Mouse (Mus musculus) heart, postnatal 0 days (tissue): ENCODE measurements around the gene Hspb1. TPM values are rescaled to one million over a fixed set of nuclear protein-coding genes. Genes with fewer than 3 reads are reported as not detected.
A peak's percentile ranks its signal among the peaks of the same experiment; 100 is the strongest.

ENCODE experiments used
- ATAC-seq: fragments of 200-750 bp; cut with Nextera tagmentation; 2 replicates; pipeline ENCODE4 v1.8.0; 2017; ENCODE audit warnings: low read depth, moderate number of reproducible peaks, moderate library complexity; ENCODE audit not compliant: insufficient read depth
- DNase-seq: peaks from one replicate; pipeline ENCODE4 v3.0.0-alpha.2; 2016; ENCODE audit warnings: low spot score
- H3K27ac ChIP-seq: fragments of 300-500 bp; sonication (generic); 2 replicates; pipeline ENCODE4 v1.5.1; 2014; ENCODE audit warnings: low read depth, mild to moderate bottlenecking
- H3K27me3 ChIP-seq: fragments of 300-500 bp; sonication (generic); 2 replicates; pipeline ENCODE4 v1.6.1; 2014; ENCODE audit warnings: low read length, mixed read lengths; ENCODE audit not compliant: control insufficient read depth, insufficient read depth
- H3K36me3 ChIP-seq: fragments of 300-500 bp; sonication (generic); replicated peaks from 2 replicates; pipeline ENCODE4 v1.6.1; 2014; ENCODE audit warnings: low read length, mixed read lengths; ENCODE audit not compliant: control insufficient read depth, insufficient read depth
- H3K4me1 ChIP-seq: fragments of 300-500 bp; sonication (generic); 2 replicates; pipeline ENCODE4 v1.6.1; 2014; ENCODE audit warnings: antibody characterized with exemption; ENCODE audit not compliant: control insufficient read depth, insufficient read depth
- H3K4me2 ChIP-seq: fragments of 300-500 bp; sonication (generic); 2 replicates; pipeline ENCODE4 v1.6.1; 2014; ENCODE audit warnings: low read depth, mild to moderate bottlenecking, low read length, moderate library complexity
- H3K4me3 ChIP-seq: fragments of 300-500 bp; sonication (generic); 2 replicates; pipeline ENCODE4 v1.5.1; 2014; ENCODE audit warnings: low read depth, low read length
- H3K9ac ChIP-seq: fragments of 300-500 bp; sonication (generic); replicated peaks from 2 replicates; pipeline ENCODE4 v1.6.1; 2014; ENCODE audit warnings: low read depth, low read length, mixed read lengths
- H3K9me3 ChIP-seq: fragments of 300-500 bp; sonication (generic); replicated peaks from 2 replicates; pipeline ENCODE4 v1.6.1; 2016; ENCODE audit warnings: low read length; ENCODE audit not compliant: control insufficient read depth
- CTCF ChIP-seq: IDR thresholded peaks from 2 replicates; pipeline ENCODE4 v1.5.1; 2016; ENCODE audit warnings: antibody characterized with exemption, control low read depth, low read depth
- EP300 ChIP-seq: IDR thresholded peaks from 2 replicates; pipeline ENCODE4 v1.6.1; 2016; ENCODE audit warnings: antibody characterized with exemption, low read depth
- WGBS: fragments of 180-500 bp; shearing (Covaris S2); extraction: QIAGEN DNeasy Blood & Tissue Kit; methylation state at CpG from one replicate; pipeline ENCODE4 v1.1.7; 2014; 5-methylcytosine and 5-hydroxymethylcytosine counted together
- polyA plus RNA-seq: library from polyadenylated mRNA; unstranded; fragments of >200 nt; fragmentation: Nextera tagmentation; extraction: Ambion mirVana; gene quantifications from 2 replicates; pipeline ENCODE4 v1.2.1, GENCODE M21; 2015
- total RNA-seq: library from RNA; depleted of rRNA; stranded (reverse); fragments of >200 nt; gene quantifications from 2 replicates; pipeline ENCODE4 v1.2.3, GENCODE M21; 2014; ENCODE audit warnings: low replicate concordance; rRNA removed

Hspb1 gene
- total and polyA plus RNA-seq, 2 experiments from 2014 or later: 1,039 to 1,316 TPM

DNA sequence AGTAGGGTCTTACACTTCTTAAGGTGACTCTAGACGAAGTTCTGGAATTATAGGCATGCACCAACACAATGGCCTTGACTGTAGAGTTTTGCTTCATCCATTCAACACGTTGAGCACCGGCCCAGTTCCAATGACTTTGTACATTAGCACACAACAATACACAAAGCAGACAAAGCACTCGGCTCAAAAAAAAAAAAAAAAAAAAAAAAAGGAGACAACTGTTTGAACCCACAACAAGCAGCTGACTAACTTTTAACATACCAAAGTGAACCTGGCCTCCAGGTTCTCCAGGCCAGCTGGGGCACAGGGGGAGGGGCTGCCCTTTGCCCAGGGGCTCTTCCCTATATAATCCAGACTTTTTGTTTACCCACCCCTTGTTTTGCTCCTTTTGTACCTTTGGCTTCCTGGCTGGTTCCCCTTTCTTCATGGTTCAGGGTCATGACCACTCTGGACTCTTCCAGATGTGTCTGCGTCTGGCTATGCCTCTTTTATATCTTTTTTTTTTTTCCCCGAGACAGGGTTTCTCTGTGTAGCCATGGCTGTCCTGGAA lies 48.0 kb downstream of the Hspb1 start:
- no peak overlapping the region; the same call in 1 of the 2 replicates for H3K4me2 ChIP-seq
- peaks cover 12% of the 10 kb centered on the region for H3K4me1 ChIP-seq
- TF ChIP-seq CTCF (no peak), EP300 (no peak)
- H3K27ac ChIP-seq: peak overlapping the region; percentile 77; the same call in 1 of the 2 replicates
- H3K4me3 ChIP-seq: no peak overlapping the region
- ATAC-seq: no peak
- DNase-seq: no peak
- H3K9me3 ChIP-seq: no peaks in the 10 kb centered on the region
- H3K36me3 ChIP-seq: peaks cover 11% of the 10 kb centered on the region
- no peak overlapping the region for H3K9ac ChIP-seq
- no peaks in the 10 kb centered on the region for H3K27me3 ChIP-seq
- 78% methylated on average over 6 of the region's 6 CpGs for WGBS

Other genes with a start within 250 kb of the Hspb1 start
- gene Por, start 217.9 kb upstream of the Hspb1 start, total RNA-seq: 71.7 and 85.6 TPM in 2 replicates
- 44.9 and 45.0 TPM in 2 replicates for gene Por, start 217.9 kb upstream of the Hspb1 start, polyA plus RNA-seq
- gene Tmem120a, start 143.5 kb upstream of the Hspb1 start, total RNA-seq: 25.6 and 32.6 TPM in 2 replicates
- 33.9 and 34.2 TPM in 2 replicates for gene Tmem120a, start 143.5 kb upstream of the Hspb1 start, polyA plus RNA-seq
- not detected in 2 replicates for gene Styxl1, start 109.5 kb upstream of the Hspb1 start, total RNA-seq
- 0.18 and 0.42 TPM in 2 replicates for gene Styxl1, start 109.5 kb upstream of the Hspb1 start, polyA plus RNA-seq
- 389 and 420 TPM in 2 replicates for gene Mdh2, start 109.4 kb upstream of the Hspb1 start, total RNA-seq
- gene Mdh2, start 109.4 kb upstream of the Hspb1 start, polyA plus RNA-seq: 2,045 and 2,081 TPM in 2 replicates
- 0.31 TPM in 1 of 2 replicates, not detected in the other for gene Srrm3, start 81.0 kb upstream of the Hspb1 start, total RNA-seq
- gene Srrm3, start 81.0 kb upstream of the Hspb1 start, polyA plus RNA-seq: 0.03 TPM in 1 of 2 replicates, not detected in the other
- 47.3 and 67.2 TPM in 2 replicates for gene Ywhag, start 46.7 kb downstream of the Hspb1 start, total RNA-seq
- 137 and 149 TPM in 2 replicates for gene Ywhag, start 46.7 kb downstream of the Hspb1 start, polyA plus RNA-seq
- 1.3 and 3.6 TPM in 2 replicates for gene Ssc4d, start 86.6 kb downstream of the Hspb1 start, total RNA-seq
- 0.55 and 0.56 TPM in 2 replicates for gene Ssc4d, start 86.6 kb downstream of the Hspb1 start, polyA plus RNA-seq
- not detected in 2 replicates for gene Zp3, start 92.2 kb downstream of the Hspb1 start, total RNA-seq
- gene Zp3, start 92.2 kb downstream of the Hspb1 start, polyA plus RNA-seq: 0.14 TPM in 1 of 2 replicates, not detected in the other
- 27.4 and 28.6 TPM in 2 replicates for gene Dtx2, start 106.9 kb downstream of the Hspb1 start, total RNA-seq
- 14.6 and 15.7 TPM in 2 replicates for gene Dtx2, start 106.9 kb downstream of the Hspb1 start, polyA plus RNA-seq
- 40.6 and 47.9 TPM in 2 replicates for gene Upk3b, start 150.6 kb downstream of the Hspb1 start, total RNA-seq
- gene Upk3b, start 150.6 kb downstream of the Hspb1 start, polyA plus RNA-seq: 21.1 and 24.0 TPM in 2 replicates
- gene Upk3bl, start 166.6 kb downstream of the Hspb1 start, total RNA-seq: 4.2 TPM in 1 of 2 replicates, not detected in the other
- not detected in 2 replicates for gene Upk3bl, start 166.6 kb downstream of the Hspb1 start, polyA plus RNA-seq
- gene Rasa4, start 196.0 kb downstream of the Hspb1 start, total RNA-seq: 0.27 and 6.2 TPM in 2 replicates
- gene Rasa4, start 196.0 kb downstream of the Hspb1 start, polyA plus RNA-seq: 0.96 and 1.3 TPM in 2 replicates
- 59.8 and 121 TPM in 2 replicates for gene Polr2j, start 228.7 kb downstream of the Hspb1 start, total RNA-seq
- 145 and 155 TPM in 2 replicates for gene Polr2j, start 228.7 kb downstream of the Hspb1 start, polyA plus RNA-seq
- gene Lrwd1, start 248.2 kb downstream of the Hspb1 start, total RNA-seq: 20.9 and 23.1 TPM in 2 replicates
- 9.4 and 10.0 TPM in 2 replicates for gene Lrwd1, start 248.2 kb downstream of the Hspb1 start, polyA plus RNA-seq
- gene Alkbh4, start 248.2 kb downstream of the Hspb1 start, total RNA-seq: 9.4 and 11.4 TPM in 2 replicates
- 7.9 and 8.0 TPM in 2 replicates for gene Alkbh4, start 248.2 kb downstream of the Hspb1 start, polyA plus RNA-seq